Mouse (Mus musculus) G1E (cell line): Measurements from ENCODE around the gene Tuba4a. TPM values are rescaled to one million over a fixed set of nuclear protein-coding genes. Genes with fewer than 3 reads are reported as not detected.

Source experiments
- ATAC-seq: 2 replicates; pipeline ENCODE4 v1.8.0; 2016; ENCODE audit warnings: mild to moderate bottlenecking; ENCODE audit not compliant: insufficient number of reproducible peaks, poor library complexity, low FRiP score, severe bottlenecking; ENCODE audit errors: extremely low read depth
- DNase-seq: peaks from one replicate; pipeline ENCODE4 v3.0.0; 2012; ENCODE audit warnings: low spot score
- H3K27me3 ChIP-seq: 2 replicates; pipeline ENCODE4 v1.6.1; 2012; ENCODE audit warnings: mild to moderate bottlenecking, low read length, inconsistent platforms; ENCODE audit not compliant: insufficient read depth
- H3K36me3 ChIP-seq: replicated peaks from 2 replicates; pipeline ENCODE3; 2012; ENCODE audit warnings: mild to moderate bottlenecking, inconsistent platforms
- H3K4me1 ChIP-seq: 2 replicates; pipeline ENCODE4 v1.6.1; 2012; ENCODE audit warnings: low read depth, low read length, inconsistent platforms, mixed read lengths; ENCODE audit not compliant: insufficient read depth
- H3K4me3 ChIP-seq: 2 replicates; pipeline ENCODE4 v1.5.1; 2012; ENCODE audit warnings: low read depth, mild to moderate bottlenecking, inconsistent platforms, low read length, moderate library complexity, mixed read lengths
- H3K9me3 ChIP-seq: replicated peaks from 2 replicates; pipeline ENCODE4 v1.6.1; 2012; ENCODE audit warnings: inconsistent platforms
- CTCF ChIP-seq: IDR thresholded peaks from 2 replicates; pipeline ENCODE4 v1.5.1; 2012; ENCODE audit warnings: low read depth, low read length, inconsistent platforms, mixed read lengths
- GATA1 ChIP-seq: IDR thresholded peaks from 2 replicates; pipeline ENCODE4 v1.6.1; 2012; ENCODE audit warnings: borderline replicate concordance, low read length, inconsistent platforms, mixed read lengths
- GATA2 ChIP-seq: IDR thresholded peaks from 2 replicates; pipeline ENCODE4 v1.6.1; 2012; ENCODE audit warnings: low read depth, low read length, inconsistent platforms, borderline replicate concordance
- POLR2AphosphoS5 ChIP-seq: IDR thresholded peaks from 2 replicates; pipeline ENCODE4 v1.6.1; 2012; ENCODE audit warnings: low read depth, low read length, inconsistent platforms; ENCODE audit not compliant: insufficient replicate concordance
- TAL1 ChIP-seq: conservative IDR thresholded peaks from 2 replicates; pipeline ENCODE4 v1.6.1; 2012; ENCODE audit warnings: low read depth, low read length, inconsistent platforms, mixed read lengths
- polyA plus RNA-seq: library from polyadenylated mRNA; stranded (reverse); fragments of >175 nt; gene quantifications from 2 replicates; pipeline ENCODE4 v1.2.3, GENCODE M21; 2012
- total RNA-seq, 2 experiments: library from RNA; stranded (forward) in 1 of 2; stranded (reverse) in 1 of 2; fragments of 200-1000 nt in 1 of 2; fragments of >200 nt in 1 of 2; fragmentation: Nextera tagmentation in 1 of 2; gene quantifications; 2 replicates each; pipeline ENCODE4 v1.2.3; 2014 to 2017

Gene Tuba4a
- total and polyA plus RNA-seq, 3 experiments, result 61.0 to 287 (median 156) TPM

DNA sequence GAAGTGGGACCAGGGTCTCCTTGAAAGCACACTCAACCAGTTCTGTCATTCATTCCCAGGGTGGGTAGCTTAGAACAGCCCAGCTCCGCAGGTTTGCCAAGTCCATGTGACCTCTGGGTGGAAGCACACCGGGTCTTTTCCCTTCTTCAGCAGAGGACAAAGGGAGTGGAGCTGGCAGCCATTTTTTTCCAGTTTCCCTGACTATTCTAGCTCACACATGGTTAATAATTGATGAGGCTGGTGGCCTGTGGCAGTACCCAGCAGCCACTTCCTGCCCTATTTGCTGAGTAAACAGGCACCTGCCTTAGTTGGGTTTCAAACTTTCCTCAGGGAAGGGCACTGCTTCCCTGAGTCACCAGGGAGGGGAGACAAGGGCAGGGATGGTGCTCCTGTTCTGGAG lies 5.2 kb downstream of the Tuba4a start:
- DNase-seq, result no peak
- Histone ChIP-seq H3K36me3 (peaks cover 70% of the 10 kb centered on the region), H3K9me3 (no peaks in the 10 kb centered on the region), H3K4me3 (peak overlapping the region; percentile 37; the same call in 1 of the 2 replicates), H3K27me3 (peaks cover 1% of the 10 kb centered on the region; the same call in 1 of the 2 replicates), H3K4me1 (peaks cover 91% of the 10 kb centered on the region)
- no peak for ATAC-seq
- 0 out of 2 replicates have a peak, but pooled peaks have one; percentile 48 for TF ChIP-seq POLR2AphosphoS5
- no peak for TF ChIP-seq TAL1

DNA sequence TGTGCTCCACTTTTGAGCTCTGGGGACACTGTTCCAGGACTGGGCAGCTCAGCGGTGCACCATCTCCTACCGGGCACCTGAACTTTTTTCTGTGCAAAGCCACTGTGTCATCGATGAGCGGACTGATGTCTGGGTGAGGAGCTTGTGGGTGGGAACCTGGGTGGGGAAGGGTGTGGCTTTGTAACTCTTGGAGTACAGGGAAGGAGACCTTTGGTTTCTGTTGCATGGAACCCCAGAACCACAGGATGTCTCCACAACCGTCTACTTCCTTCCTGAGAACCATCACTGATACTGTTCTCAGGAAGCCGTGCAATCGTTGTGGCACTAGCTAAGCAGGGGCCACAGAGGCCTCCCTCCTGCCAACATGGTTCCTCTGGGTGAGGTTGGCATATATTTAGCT lies 6.6 kb downstream of the Tuba4a start:
- Histone ChIP-seq H3K4me3 (peak overlapping the region; percentile 75; the same call in 1 of the 2 replicates), H3K9me3 (no peaks in the 10 kb centered on the region), H3K4me1 (peaks cover 89% of the 10 kb centered on the region), H3K36me3 (peaks cover 77% of the 10 kb centered on the region), H3K27me3 (no peaks in the 10 kb centered on the region)
- TF ChIP-seq GATA1 (no peak), TAL1 (no peak), CTCF (no peak), POLR2AphosphoS5 (no peak), GATA2 (no peak)
- no peak for ATAC-seq
- DNase-seq, result no peak

- no peaks in the 10 kb centered on the region for H3K27me3 ChIP-seq
- ATAC-seq (no peak), DNase-seq (no peak)
- TF ChIP-seq POLR2AphosphoS5, result no peak; the same call in 1 of the 2 replicates
- no peak for TF ChIP-seq GATA1
- TF ChIP-seq GATA2, result no peak
- no peak for TF ChIP-seq TAL1
- TF ChIP-seq CTCF, result no peak
- peaks cover 76% of the 10 kb centered on the region for H3K36me3 ChIP-seq
- peaks cover 83% of the 10 kb centered on the region for H3K4me1 ChIP-seq
- no peaks in the 10 kb centered on the region for H3K9me3 ChIP-seq
- H3K4me3 ChIP-seq, result peak overlapping the region; percentile 75; the same call in 1 of the 2 replicates
These were observed 7.1 kb downstream of the Tuba4a start for GRCm38 (mm10) chr1:75212542-75212941.

DNA sequence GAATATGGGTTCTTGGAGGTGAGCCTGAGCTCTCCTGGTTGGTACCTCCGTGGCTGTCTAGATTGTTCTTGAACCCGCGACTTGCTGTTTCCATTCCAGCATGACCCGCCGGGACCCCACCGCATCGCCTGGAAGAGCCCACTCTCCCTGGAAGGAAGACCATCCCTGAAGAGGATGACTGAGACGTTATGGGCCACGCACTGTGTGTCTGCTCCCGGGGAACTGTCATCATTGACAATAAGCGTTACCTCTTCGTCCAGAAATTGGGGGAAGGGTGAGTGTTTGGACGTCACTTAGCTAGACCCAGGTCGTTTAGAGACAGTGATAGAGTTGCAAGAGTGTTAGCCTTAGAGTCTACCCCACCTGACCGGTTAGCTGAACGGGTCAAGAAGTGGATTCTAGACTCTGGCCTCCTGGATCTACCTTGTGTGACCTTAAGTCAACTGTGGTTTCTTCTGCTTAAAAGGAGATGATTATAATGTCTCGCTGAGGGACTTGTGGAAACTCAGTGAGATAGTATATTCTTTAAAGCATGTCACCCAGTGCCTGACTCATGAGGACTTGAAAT lies 8.4 kb downstream of the Tuba4a start:
- DNase-seq, result no peak
- peaks cover 70% of the 10 kb centered on the region for H3K4me1 ChIP-seq
- no peaks in the 10 kb centered on the region for H3K9me3 ChIP-seq
- no peak for ATAC-seq
- H3K27me3 ChIP-seq, result no peaks in the 10 kb centered on the region
- peak overlapping the region; percentile 75 for H3K4me3 ChIP-seq
- TF ChIP-seq CTCF, result no peak
- peaks cover 69% of the 10 kb centered on the region for H3K36me3 ChIP-seq

DNA sequence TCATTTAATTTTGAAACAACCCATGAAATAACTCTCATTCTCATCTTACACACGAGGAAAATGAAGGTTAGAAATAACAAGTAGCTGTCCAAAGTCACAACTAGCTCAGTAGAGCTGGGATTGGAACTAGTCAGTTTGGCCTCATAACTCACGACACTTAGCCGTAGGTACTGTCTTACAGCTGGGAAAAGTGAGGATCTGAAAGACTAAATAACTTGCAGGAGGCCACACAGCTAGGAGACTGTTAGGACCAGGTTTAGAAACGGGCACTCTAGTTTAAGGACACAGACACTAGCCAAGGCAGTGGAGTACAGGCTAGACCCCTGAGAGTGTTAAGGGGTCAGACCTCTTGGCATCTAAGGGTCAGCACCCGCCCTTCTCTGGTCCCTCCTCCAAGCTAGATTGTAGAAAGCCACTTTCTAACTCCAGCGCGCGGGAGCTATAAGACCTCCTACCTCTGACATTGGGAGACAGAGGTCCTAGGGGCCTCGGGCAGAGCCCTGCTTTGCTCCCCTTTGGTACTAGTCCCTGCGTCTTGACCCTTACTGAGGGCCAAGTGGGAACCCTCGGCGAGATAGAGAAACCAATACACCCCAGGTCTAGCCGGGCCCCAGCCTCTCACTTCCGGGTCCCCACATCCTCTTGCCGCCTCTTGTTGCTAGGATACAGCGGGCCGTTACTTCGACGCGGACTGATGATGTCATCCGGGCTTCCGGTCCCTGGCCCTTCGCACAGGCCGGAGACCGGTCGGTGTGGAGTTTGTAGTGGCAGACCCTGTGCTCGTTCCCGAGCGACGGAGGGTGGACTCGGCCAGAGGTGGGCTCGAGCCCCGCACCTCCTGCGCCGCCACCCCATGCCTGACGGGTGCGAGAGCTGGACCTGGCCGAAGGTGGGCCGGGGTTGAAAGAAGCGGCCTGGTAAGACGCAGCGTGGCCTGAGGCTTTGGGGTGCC lies 9.3 kb downstream of the Tuba4a start, which contains the start of the genes Glb1l and Stk16:
Gene Glb1l (minus strand): TSS at position 678 of the 952 bp plus-strand sequence.
Gene Stk16 (plus strand): TSS at position 703 of the 952 bp plus-strand sequence.
- peak within 1 kb of the TSS; percentile 75 for H3K4me3 ChIP-seq
- TF ChIP-seq GATA1 (no peak), TAL1 (no peak), GATA2 (no peak), POLR2AphosphoS5 (no peak), CTCF (no peak)
- H3K9me3 ChIP-seq, result no peaks in the 10 kb centered on the region
- H3K36me3 ChIP-seq, result peaks cover 65% of the 10 kb centered on the region
- no peaks in the 10 kb centered on the region for H3K27me3 ChIP-seq
- DNase-seq (peak; percentile 99), ATAC-seq (peak; percentile 90)
- peaks cover 62% of the 10 kb centered on the region for H3K4me1 ChIP-seq

DNA sequence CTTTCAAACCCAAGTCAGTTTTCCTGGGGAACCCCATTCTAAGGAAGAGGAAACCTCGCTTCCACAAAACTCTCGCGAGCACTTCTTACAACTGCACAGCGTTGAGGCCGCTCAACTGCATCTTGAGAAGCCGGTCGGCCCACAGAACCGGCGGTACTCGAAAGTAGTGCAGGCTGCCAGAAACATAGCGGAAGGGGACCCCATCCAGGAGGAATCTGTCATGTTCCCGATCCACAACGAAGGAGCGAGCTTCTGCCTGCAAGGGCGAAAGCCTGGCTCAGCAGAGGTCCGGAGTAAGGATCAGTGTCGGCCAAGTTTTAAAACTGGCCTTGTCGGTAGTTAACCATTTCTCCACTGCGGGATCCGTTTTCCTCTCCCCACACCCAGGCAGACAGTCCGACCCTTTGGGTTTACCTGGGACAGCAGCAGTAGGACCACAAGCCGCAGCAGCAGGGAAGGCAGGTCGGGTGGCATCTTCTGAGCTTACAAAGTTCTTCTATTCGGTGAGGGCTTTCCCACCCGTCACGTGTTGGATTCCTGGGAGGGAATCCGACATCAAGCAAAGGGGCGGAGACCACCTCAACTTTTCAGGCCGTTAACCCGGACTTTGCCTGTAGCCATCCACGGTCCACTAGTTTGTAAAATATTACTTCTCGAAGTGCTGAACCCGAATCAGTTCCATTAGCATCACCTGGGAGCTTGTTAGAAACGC lies 10.5 kb downstream of the Tuba4a start:
- H3K36me3 ChIP-seq, result peaks cover 52% of the 10 kb centered on the region
- H3K9me3 ChIP-seq, result no peaks in the 10 kb centered on the region
- H3K4me1 ChIP-seq, result peaks cover 49% of the 10 kb centered on the region
- H3K4me3 ChIP-seq, result no peak overlapping the region; the same call in 1 of the 2 replicates
- no peaks in the 10 kb centered on the region for H3K27me3 ChIP-seq
- DNase-seq (no peak), ATAC-seq (no peak)
- TF ChIP-seq GATA1 (no peak), CTCF (no peak), GATA2 (no peak)
